Mouse (Mus musculus): ENCODE results near the gene Pik3c2a. TPM values are rescaled to one million over a fixed set of nuclear protein-coding genes. Genes with fewer than 3 reads are reported as not detected.

Gene Pik3c2a
- 0.69 and 2.1 TPM in 2 replicates for polyA plus RNA-seq (2012; rRNA removed; ENCODE audit: low replicate concordance)

GRCm38 (mm10) chr7:116443004-116443696 is at the start of gene Pik3c2a:
Pik3c2a (minus strand) TSS chr7:116443449.

GRCm38 (mm10) chr7:116333713-116334668 is 109.3 kb downstream of the Pik3c2a start, which contains the start of gene Rps13:
Rps13 (minus strand) TSS chr7:116334195.

GRCm38 (mm10) chr7:116307871-116308631 is 135.2 kb downstream of the Pik3c2a start, which contains the start of gene Plekha7:
Plekha7 (minus strand) TSS chr7:116308376.

Other genes starting within 250 kb of the Pik3c2a start
- 24.2 and 29.2 TPM in 2 replicates for gene Plekha7, start 135.1 kb downstream of the Pik3c2a start, polyA plus RNA-seq (2012; rRNA removed; ENCODE audit: low replicate concordance)
- 29.0 and 62.6 TPM in 2 replicates for gene Rps13, start 109.3 kb downstream of the Pik3c2a start, polyA plus RNA-seq (2012; rRNA removed; ENCODE audit: low replicate concordance)
- 0.89 TPM in 1 of 2 replicates, not detected in the other for gene Nucb2, start 60.9 kb upstream of the Pik3c2a start, polyA plus RNA-seq (2012; rRNA removed; ENCODE audit: low replicate concordance)

Measured in duodenum, adult 2 months (tissue).